Mouse (Mus musculus): ENCODE results near the gene Zbtb43.

DNA sequence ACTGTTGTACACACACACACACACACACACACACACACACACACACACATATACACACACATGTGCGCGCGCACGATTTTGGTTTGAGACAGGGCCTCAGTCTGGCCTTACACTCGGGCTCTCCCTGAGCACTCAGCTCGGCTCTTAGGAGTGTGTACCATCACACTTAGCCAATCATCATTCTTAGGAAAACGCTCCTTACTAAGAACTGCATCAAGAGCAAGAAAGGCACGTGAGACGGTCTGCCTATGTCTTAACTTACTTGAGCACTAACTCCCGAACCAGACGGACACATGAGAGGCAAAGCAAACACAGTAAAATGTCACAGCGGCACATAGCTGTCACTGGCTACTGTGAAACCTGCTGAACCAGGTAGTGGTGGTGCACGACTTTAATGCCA is 54.3 kb downstream of the Zbtb43 start:
- TF ChIP-seq CTCF (conservative IDR thresholded peaks at IDR 0.05; ENCODE audit: insufficient read depth, insufficient read length, low read depth, low read length) (no peak), POLR2A (IDR thresholded peaks at IDR 0.05; ENCODE audit: low read depth, low read length) (no peak)

All from kidney, adult 2 months (tissue).